Mouse (Mus musculus) mouse trophoblast stem cell (cell line): ENCODE results near the gene Tenm4.
"Not testable (repeated sequence)": the region's sequence is repeated elsewhere in the genome, so short reads cannot be mapped to it uniquely, and the experiment has no call there.

Experiments used
- in situ Hi-C, 2 experiments: fragments of 300-500 bp; cut with MseI, MboI; formaldehyde crosslinking; loops; 2 replicates in 1 of 2; 3 replicates in 1 of 2; pipeline ENCODE4 v1.15.1; 2025

Tenm4 gene

DNA sequence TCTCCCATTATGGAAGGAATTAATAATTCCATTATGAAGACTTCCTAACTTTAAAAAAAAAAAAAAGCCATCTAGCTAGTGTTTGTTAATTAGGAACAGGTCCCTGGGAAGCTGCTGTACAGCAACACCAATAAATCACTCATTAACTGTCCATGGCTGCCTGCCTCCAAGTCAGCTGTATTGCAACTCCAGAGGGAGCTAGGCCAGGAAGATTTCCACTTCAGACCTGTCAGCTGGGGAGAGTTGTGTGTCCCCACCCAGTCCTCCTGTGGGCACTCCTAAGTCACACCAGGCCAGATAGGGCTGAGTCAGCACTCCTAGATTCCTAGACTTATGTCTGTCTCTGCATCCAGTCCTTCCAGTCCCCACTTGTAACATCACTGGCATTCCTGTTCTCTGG is 399.9 kb downstream of the Tenm4 start:
- in situ Hi-C loops, result no loop called here

DNA sequence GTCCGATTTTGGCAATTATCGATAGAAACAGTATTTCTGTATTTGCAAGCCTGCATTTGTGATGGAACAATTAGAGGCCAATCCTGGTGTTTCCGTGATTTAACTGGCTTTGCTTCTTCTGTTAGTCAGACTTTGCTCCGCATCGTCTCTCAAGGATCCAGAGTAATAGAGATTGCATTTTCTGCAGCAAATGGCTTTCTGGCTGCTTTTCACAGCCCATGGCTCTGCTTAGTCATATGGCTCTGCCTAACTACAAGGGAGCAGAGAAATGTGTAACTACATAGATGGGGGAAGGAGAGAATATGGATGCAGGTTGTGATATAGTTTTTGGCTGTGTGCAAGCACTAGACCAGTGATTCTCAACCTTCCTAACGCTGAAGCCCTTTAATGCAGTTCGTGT is 401.9 kb downstream of the Tenm4 start:
- in situ Hi-C loops, result no loop called here

DNA sequence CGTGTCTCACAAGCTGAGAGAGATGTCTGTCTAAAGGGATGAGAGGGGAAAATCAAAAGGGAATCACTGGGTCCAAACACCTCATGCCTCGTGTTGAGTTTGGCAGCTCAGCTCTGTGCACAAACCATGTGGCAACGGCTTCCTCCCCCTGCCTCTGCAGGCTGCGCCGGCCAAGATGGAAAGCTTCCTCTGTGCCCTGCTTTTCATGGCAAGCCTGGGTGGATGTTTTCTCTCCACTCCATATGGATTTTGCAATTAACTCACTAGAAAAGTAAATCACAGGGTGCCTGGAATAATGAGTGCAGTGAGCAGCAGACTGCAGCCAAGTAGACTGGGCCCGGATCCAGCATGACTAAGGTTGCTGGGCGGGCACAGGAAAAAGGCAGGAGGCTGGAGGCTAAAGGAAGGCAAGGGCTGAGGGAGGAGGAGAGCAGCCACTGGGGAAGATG is 404.2 kb downstream of the Tenm4 start:
- in situ Hi-C loops, result no loop called here

DNA sequence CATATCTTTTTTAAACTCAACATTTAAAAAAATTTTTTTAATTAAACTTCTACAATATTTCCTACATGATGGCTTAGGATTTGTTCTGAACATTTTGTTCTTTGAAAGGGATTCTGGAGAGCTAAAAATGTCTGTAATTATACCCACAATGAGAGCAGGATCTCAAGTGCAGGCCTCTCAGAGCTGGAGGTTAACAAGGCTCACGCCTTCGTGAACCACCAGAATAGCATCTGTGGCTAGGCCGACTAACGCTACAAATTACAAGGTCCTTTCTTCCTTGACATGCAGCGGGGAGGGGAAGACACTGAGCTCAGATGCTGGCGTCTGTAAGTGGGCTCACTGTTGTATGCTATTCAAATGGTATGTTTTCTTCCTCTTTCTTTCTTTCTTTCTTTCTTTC is 411.7 kb downstream of the Tenm4 start:
- in situ Hi-C loops, result no loop called here

DNA sequence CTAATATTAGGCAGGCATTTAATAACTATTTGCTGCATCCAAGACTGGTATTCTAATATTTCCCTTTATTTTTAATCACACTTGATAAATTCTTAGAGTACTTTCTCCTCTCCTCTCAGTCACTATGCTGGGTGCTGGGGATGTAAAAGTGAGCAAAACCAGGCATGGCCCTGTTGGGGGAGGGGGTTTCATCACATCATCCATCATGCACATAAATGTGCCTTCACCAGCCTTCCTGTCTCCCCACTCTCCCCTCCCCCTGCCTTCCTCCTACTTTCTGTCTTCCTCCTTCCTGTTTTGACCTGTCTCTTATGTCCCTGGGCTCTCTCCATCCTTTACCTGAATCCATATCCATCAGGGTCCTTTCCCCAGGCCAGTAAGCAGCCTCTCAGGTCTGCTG is 416.4 kb downstream of the Tenm4 start:
- in situ Hi-C loops, result no loop called here

DNA sequence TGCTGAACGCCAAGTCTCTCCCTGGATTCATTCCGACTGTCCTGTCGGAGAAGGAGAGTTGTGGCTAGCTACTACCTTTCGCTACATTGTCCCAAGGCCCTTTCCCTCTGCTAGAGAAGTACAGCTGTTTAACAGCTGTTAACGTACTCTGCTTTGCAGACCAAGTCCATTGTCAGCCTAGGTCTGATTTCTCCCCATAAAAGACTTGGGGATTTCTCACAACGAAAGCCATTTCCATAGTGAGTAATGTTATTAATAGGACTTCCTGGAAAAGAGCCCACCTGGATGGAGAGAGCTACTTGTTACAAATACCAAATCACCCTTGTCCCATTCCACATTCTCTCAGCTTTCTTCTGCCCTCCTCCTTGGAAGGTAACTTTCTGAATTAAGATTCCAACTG is 417.5 kb downstream of the Tenm4 start:
- in situ Hi-C loops, result no loop called here

DNA sequence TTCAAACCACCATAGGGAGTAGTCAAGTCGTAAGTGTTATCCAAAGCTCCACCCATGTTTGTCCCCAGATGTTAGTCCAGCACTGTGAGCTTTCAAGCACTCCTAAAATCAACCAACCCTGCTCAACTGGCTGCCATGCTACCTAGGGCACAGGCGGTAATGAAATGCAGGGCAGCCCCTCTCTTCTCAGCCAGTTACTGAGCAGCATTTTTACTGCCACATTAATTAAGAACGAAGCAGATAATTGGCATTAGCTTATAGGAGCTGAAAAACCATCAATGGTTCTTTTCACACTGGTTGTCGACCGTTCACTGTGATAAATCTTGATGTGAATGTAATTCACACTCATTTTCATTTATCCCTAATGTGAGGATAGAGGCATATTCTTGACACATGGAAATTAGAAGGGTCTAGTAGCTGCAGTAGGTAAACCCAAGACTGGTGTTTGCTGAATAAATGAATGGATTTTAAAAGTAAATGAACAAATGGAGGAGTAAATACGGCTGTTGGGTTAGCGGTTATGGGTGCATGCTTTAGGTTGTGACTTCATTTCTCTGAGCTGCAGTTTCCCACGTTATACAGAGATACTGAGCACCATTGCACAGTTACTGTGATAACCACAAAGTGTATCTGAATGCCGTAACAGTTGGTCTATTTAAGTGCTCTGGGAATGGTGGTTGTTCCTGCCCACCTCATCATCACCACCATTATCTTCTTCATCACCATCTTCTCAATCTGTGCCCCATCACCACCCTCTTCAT is 424.7 kb downstream of the Tenm4 start:
- in situ Hi-C loops, result no loop called here

DNA sequence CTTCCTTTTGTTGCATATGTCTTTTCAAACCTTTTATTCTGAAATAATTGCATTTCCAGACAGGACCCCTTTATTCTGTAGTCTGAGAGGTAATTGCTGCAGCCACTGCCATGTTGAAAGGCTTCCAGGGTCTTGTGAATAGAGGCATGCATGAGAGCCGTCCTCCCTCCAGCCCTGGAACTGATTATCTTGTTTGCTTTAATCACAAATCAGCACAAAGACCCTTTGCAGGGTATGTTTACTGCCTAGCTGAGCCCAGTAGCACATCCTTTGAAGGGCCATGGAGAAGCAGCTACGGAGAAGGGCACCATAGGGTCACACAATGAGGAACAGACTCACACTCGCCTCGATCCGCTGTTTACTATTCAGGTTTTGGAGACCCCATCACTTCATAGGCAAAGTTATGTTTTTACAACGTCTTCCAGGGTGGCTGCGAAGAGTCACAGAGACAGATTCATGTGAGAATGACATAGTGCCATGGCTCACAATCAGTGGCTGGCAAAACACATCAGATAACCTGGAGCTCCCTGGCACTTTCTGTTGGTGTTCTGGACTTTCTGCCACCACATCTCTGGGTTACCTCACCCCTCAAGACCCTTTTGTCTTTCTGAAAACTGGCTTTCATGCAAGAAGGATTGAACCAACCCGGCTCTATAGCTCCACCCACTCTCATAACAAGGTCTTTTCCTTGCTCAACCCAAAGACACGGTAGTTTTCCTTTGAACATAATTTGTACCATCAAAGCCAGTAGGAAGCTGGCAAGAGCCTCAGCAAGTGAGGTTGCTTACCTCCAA is 425.6 kb downstream of the Tenm4 start:
- in situ Hi-C loops, result no loop called here

DNA sequence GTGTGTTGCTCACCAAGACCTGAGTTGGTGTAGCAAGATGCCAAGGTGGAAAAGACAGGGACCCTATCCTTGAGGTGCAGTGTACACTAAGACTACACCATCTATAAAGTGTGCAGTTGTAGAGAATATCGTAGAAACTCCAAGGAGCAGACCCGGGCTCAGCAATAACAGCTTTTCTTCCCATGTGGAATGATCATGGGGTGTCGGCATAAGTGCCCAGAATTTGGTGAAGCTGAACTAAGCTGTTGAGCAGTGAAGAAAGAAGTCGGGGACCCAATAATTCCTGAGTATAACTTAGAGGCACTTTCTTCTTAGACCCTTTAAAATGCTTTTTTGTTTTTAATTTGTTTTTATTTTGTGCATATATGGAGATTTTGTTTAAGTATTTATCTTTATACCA is 426.8 kb downstream of the Tenm4 start:
- in situ Hi-C loops, result no loop called here

DNA sequence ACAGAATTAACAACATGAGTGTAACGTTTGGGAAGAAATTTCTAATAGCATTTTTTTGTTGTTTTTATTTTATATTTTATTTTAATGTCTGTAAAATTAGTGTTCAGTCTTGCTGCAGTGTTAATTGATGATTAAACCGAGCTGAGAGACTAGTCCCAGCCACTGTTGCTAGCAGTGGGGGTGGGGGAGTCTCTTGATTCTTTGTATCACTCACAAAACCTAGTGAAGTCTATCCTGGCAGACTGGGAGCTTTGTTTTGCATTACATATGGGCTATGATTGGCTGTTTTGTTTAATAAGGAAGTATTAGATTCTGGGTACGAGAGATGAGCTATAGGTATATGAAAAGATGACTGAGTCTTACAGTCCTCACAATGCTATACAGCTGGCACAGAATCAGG is 428.0 kb downstream of the Tenm4 start:
- in situ Hi-C loops, result no loop called here

DNA sequence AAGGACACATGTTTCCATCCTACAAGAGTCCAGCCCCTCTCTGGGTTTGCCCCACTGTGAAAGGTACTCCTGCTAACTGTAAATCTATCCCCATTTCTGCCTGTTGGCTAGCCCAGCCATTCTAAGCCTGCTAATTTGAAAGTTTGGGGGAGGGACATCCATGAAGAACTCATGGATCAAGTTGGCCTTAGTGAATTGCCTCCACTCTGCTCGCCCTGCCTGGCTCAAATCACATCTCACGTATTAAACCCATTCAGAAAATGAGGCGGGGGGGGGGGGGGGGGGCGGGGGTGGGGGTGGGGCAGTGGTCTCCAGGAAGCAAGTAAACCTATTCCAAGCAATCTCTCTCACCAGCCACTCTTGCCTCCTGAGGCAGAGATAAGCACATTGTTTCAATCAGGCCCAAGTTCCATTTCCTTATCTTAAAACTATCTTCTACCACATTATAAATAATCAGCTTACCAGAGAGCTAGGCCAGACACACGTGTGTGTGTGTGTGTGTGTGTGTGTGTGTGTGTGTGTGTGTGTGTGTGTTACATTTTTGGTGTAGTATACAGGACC is 429.4 kb downstream of the Tenm4 start:
- in situ Hi-C loops, result no loop called here

DNA sequence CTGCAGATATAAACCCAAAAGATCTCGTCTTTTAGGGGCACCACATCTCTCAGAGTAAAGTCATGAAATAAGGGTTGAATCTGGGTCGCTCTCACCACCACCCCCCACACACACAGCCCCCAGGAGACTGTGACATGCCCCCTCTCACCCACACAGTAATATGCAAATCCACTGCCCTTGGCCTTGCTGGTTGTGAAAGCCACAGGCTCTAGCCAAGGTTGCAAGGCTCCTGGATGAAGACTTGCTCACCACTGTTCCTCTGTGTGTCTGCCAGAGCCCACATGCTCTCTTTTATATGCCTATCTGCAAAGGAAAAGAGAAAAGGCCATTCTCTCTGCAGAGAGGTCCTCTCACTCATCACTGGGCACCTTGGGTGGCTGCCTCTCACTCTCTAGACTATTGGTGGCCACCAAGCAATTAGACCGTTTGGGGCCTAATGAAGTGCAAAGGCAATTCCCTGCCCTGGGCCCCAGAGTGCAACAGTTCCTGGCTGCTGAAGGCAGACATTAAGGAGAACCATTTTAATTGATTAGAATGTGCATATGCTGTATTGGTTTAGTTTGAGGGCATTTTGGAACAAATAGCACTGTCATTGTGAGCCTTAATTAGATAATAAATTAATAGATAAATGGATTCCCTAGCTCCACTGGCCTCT is 433.2 kb downstream of the Tenm4 start:
- in situ Hi-C loops, result no loop called here

DNA sequence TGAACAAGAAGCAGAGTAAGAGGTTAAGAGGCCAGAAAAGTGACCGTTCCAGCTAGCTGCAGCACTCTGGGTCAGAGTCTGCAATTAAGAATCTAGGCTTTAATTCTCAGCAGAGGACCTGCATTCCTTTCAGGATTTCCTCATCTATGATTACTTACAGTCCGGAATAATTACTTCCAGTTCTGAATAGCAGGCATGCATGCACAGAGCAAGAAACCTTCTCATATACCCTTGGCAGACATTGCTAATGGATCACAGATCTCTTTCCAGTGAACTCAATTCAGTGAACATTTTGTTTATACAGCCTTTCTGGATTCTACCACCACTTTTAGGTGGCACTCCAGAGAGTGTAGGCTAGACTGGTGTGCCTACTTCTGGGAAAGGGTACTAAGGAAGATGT is 434.3 kb downstream of the Tenm4 start:
- in situ Hi-C loops, result no loop called here

DNA sequence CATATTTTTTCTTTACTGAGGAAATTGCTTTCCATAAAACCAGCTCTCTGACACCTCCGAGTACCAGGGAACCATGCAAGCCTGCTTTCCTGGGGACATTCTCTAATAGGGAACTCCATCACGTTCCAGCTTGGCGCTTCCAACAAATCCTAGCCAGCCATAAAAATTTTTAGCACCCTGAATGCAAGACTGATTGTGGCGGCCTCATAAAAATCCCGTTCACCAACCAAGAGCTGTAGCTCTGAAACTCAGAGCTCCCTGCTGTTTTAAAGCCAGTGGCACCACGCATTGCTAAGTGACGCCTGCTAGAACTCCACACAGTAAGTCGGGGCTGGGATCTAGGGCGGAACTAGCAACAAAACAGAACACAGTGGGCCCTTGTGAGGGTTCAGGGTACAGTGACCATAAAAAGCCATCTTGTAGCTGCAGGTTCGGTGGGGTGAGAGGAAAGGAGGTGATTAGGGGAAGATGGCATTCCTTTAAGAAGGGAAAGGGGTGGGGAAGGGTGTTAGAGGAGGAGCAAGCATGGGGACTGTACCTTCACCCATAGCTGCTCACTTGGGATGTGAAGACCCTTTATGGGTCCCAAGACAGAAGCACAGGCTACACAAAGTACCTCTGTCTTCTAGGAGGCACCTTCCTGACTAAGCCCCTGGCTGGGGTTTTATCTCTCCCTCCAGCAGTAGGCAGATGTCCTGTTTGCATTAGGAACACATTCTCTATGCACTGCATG is 439.0 kb downstream of the Tenm4 start:
- in situ Hi-C loops, result no loop called here

DNA sequence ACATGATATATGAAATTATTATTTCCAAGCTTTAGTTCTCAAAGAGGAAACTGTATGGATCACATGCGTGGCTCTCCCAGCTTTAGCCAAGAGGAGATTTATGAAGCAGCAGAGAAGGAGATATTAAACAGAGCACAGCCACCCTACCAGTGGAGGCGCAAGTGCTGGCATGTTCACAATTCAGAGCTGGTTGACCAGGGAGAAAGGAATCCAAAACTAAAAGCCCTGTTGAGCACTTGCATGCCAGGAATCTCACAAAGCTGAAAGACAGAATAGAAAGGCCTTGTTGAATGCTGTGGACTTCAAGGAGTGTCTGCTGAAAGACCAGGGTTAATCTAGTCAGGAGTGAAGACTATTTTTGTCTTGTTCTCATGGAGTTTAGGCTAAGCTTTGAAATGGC is 446.3 kb downstream of the Tenm4 start:
- in situ Hi-C loops, result no loop called here

DNA sequence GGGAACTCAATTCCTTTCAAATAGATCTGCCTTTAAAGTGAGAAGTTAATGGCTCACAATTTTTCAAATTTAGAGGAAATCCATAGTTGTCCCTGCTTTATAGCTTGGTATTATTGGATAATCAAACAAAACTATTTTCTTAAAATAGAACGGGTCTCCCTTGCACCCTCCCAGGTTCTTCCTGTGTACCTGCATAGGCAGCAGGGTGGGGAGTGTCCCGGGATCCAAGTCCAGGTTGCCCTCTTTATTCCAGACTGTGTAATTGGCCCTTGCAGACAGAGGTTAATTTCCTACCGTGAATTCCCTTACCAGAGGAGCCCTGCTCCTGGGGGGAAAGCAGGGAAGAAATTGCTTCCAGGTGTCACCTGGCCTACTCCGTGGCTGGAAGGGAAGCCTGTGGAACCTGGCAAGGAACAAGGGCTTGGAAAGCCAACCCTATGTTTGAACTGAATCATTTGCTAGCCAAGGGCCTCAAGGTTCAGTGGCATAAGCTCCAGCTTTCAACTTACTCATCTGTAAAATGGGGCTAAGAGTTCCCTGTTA is 449.0 kb downstream of the Tenm4 start:
- in situ Hi-C loops, result no loop called here

DNA sequence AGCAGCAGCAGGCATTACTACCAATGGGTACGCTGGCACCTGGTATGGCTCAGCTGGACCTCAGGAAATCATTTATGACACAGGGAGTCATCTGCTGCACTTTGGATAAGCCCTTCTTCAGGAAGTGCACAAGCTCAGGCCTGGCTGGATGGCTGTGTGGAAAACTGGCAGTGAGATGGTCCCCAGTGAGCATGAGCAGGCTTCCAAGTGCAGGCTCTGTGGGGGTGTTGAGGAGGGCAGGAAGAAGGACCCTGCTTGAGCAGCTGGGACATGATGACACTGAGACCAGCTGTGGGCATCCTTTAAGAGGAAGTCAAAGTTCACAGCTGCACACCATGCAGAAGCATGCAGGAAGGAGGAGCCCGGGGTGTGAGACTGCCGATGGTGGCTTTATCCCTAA is 455.3 kb downstream of the Tenm4 start:
- in situ Hi-C loops, result no loop called here

DNA sequence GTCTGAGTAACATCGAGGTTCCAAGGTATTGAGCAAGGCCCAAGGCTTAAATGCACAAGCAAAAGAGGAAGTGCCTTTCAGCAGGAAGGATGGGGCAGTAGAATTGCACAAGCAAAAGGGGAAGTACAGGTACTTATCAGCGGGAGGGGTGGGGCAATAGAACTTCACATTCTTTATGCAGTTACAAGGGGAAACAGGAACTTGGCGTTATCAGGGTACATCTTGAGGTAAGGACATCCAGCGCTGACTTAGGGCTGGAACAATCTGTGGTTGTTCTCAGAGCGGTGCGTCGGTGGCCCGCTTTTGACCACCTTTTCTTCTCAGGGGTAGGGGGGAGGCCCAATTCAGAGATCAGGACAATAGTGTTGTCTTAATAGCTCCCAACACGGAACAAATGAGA is 459.5 kb downstream of the Tenm4 start:
- in situ Hi-C loops, result not testable (repeated sequence)

DNA sequence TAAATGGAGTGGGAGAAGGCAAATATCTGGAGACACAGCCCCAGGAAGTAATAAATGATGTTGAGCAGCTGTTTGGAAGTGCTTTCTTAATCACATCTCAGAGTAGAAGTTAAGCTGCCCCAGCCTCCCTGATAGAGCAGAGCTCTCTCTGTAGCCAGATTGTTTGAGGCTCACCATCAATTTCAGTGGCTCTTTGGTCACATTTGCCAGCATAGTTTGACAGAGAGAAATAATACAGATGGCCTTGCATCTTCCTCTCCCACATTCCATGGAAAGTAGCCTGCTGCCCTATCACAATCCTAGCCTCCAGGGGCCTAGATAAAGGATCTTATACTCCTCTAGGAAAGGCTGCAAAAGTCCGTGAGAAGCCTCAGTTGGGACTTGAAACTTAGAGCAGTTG is 462.0 kb downstream of the Tenm4 start:
- in situ Hi-C loops, result no loop called here

DNA sequence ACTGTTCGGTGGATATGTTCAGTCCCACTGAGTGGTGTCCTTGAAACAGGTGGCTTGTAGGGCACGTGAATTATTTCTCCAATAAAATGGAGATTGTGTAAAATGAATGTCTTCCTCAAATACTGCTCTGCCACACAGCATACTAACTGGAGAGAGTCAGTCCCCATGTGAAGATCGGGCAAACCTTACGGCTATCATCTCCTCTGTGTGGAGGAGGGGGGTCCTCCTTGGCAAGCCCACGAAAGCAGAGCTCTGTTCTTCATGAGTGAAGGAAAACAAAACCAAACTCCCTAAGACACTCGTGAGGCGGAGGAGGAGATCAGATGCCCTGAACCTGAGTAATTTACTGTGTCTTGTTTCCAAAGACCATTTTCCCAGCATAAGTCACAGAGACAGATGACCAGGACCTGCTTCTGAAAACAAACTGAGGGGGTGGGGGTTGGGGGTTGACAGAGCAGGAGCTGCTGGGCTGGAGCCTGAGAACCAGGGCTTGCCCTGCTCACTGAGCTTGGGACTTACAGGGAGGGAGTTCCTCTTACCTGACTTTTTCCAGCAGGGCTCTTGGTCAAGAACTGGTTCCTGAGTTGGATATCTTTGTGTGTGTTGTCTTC is 464.9 kb downstream of the Tenm4 start:
- in situ Hi-C loops, result no loop called here
